Mouse (Mus musculus) brain, adult 10 weeks (tissue): ENCODE measurements around the gene Zfp524. TPM values are rescaled to one million over a fixed set of nuclear protein-coding genes. Genes with fewer than 3 reads are reported as not detected.

Experiments
- polyA plus RNA-seq: library from polyadenylated mRNA; stranded (reverse); fragments of 350-450 nt; fragmentation: Illumina TruSeq; extraction: RNeasy Lipid Tissue Mini Kit (QIAGEN cat#74804); gene quantifications from one replicate; pipeline ENCODE4 v1.2.3, GENCODE M21; 2015; ENCODE audit warnings: low read depth, low replicate concordance

The Zfp524 gene
- polyA plus RNA-seq = 10.3 TPM

GRCm38 (mm10) chr7:5014251-5015117, at the start of gene Zfp524, which contains the start of gene Fiz1:
Zfp524 (plus strand) TSS chr7:5014415.
Fiz1 (minus strand) TSS chr7:5014697.

GRCm38 (mm10) chr7:4971068-4971467, 43.1 kb upstream of the Zfp524 start, which contains the start of gene Sbk3:
Sbk3 (minus strand) TSS chr7:4971168.

GRCm38 (mm10) chr7:4996003-4996895, 18.0 kb upstream of the Zfp524 start, which contains the start of gene Zfp579:
Zfp579 (minus strand) TSS chr7:4996158.

GRCm38 (mm10) chr7:5015118-5016001, 1.1 kb downstream of the Zfp524 start, which contains the start of gene Gm44973:
Gm44973 (plus strand) TSS chr7:5015496.

GRCm38 (mm10) chr7:5020000-5020681, 5.9 kb downstream of the Zfp524 start, which contains the start of the genes Zfp865 and Ccdc106:
Zfp865 (plus strand) TSS chr7:5020376.
Ccdc106 (plus strand) TSS chr7:5020553.

GRCm38 (mm10) chr7:5033818-5034217, 19.6 kb downstream of the Zfp524 start, which contains the start of gene 4632433K11Rik:
4632433K11Rik (plus strand) TSS chr7:5034118.

GRCm38 (mm10) chr7:5038109-5038732, 24.0 kb downstream of the Zfp524 start, which contains the start of gene Zfp784:
Zfp784 (minus strand) TSS chr7:5038446.

GRCm38 (mm10) chr7:5051193-5052192, 37.3 kb downstream of the Zfp524 start, which contains the start of gene Zfp580:
Zfp580 (plus strand) TSS chr7:5051538.

GRCm38 (mm10) chr7:5061774-5062359, 47.7 kb downstream of the Zfp524 start, which contains the start of gene U2af2:
U2af2 (plus strand) TSS chr7:5062143.

Other genes starting within 250 kb of the Zfp524 start
- not detected for gene Fam71e2, start 243.1 kb upstream of the Zfp524 start, polyA plus RNA-seq
- 0.67 TPM for gene Il11, start 231.6 kb upstream of the Zfp524 start, polyA plus RNA-seq
- gene Tmem190, start 231.5 kb upstream of the Zfp524 start, polyA plus RNA-seq = not detected
- gene Tmem238, start 224.8 kb upstream of the Zfp524 start, polyA plus RNA-seq = 1.4 TPM
- 466 TPM for gene Rpl28, start 221.5 kb upstream of the Zfp524 start, polyA plus RNA-seq
- gene Ube2s, start 201.8 kb upstream of the Zfp524 start, polyA plus RNA-seq = 175 TPM
- 75.7 TPM for gene Shisa7, start 169.7 kb upstream of the Zfp524 start, polyA plus RNA-seq
- gene Isoc2b, start 144.2 kb upstream of the Zfp524 start, polyA plus RNA-seq = 10.4 TPM
- gene Isoc2a, start 137.3 kb upstream of the Zfp524 start, polyA plus RNA-seq = 16.9 TPM
- gene Gm36210, start 107.9 kb upstream of the Zfp524 start, polyA plus RNA-seq = not detected
- gene Zfp628, start 99.2 kb upstream of the Zfp524 start, polyA plus RNA-seq = 5.6 TPM
- 103 TPM for gene Nat14, start 92.4 kb upstream of the Zfp524 start, polyA plus RNA-seq
- gene Ssc5d, start 88.6 kb upstream of the Zfp524 start, polyA plus RNA-seq = 1.2 TPM
- gene Sbk2, start 50.0 kb upstream of the Zfp524 start, polyA plus RNA-seq = 0.45 TPM
- gene Sbk3, start 43.2 kb upstream of the Zfp524 start, polyA plus RNA-seq = 1.1 TPM
- gene Zfp579, start 18.3 kb upstream of the Zfp524 start, polyA plus RNA-seq = 16.7 TPM
- 15.9 TPM for gene Fiz1, start 282 bp downstream of the Zfp524 start, polyA plus RNA-seq
- gene Gm44973, start 1.1 kb downstream of the Zfp524 start, polyA plus RNA-seq = not detected
- gene Zfp865, start 6.0 kb downstream of the Zfp524 start, polyA plus RNA-seq = 17.7 TPM
- 63.8 TPM for gene Ccdc106, start 6.1 kb downstream of the Zfp524 start, polyA plus RNA-seq
- not detected for gene 4632433K11Rik, start 19.7 kb downstream of the Zfp524 start, polyA plus RNA-seq
- 6.4 TPM for gene Zfp784, start 24.0 kb downstream of the Zfp524 start, polyA plus RNA-seq
- gene Zfp580, start 37.1 kb downstream of the Zfp524 start, polyA plus RNA-seq = 17.7 TPM
- 167 TPM for gene U2af2, start 47.7 kb downstream of the Zfp524 start, polyA plus RNA-seq
- 312 TPM for gene Epn1, start 65.8 kb downstream of the Zfp524 start, polyA plus RNA-seq
- gene Rfpl4, start 102.5 kb downstream of the Zfp524 start, polyA plus RNA-seq = not detected
- gene Rasl2-9, start 111.5 kb downstream of the Zfp524 start, polyA plus RNA-seq = 0.49 TPM
- gene Vmn1r55, start 135.3 kb downstream of the Zfp524 start, polyA plus RNA-seq = not detected
- not detected for gene Vmn1r56, start 182.3 kb downstream of the Zfp524 start, polyA plus RNA-seq
- not detected for gene Vmn1r57, start 204.1 kb downstream of the Zfp524 start, polyA plus RNA-seq